Mouse (Mus musculus) heart, postnatal 0 days (tissue): ENCODE measurements around the gene Dcaf6.

Experiments
- CTCF ChIP-seq: IDR thresholded peaks from 2 replicates; pipeline ENCODE4 v1.5.1; 2016; ENCODE audit warnings: antibody characterized with exemption, control low read depth, low read depth
- EP300 ChIP-seq: IDR thresholded peaks from 2 replicates; pipeline ENCODE4 v1.6.1; 2016; ENCODE audit warnings: antibody characterized with exemption, low read depth

DNA sequence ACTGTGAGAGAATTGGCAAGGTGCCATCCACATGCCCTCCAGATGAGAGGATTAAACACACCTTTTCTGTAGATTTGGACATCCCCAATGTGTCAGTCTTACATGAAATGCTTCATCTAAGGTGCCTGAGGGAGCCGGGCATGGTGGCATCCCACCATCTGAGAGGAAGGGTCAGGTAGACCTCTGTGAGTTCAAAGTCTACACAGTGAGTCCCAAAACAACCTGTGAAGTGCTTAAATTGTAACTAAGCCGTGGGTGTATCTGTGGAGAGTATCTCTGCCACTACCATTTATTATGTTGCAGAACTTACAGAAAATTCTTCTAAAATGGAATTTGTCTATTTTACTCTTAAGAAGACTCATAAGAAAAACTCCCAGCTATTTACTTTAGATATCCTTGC lies 25.8 kb upstream of the Dcaf6 start:
- TF ChIP-seq CTCF, result no peak
- no peak for TF ChIP-seq EP300
